Mouse (Mus musculus) frontal cortex, postnatal 25 days (tissue): Measurements from ENCODE around the gene Celf3.

Experiments used
- DNase-seq, 2 experiments: peaks; one replicate each; pipeline ENCODE4 v3.0.0; 2022; ENCODE audit warnings: low spot score in 2 of 2

Celf3 gene

DNA sequence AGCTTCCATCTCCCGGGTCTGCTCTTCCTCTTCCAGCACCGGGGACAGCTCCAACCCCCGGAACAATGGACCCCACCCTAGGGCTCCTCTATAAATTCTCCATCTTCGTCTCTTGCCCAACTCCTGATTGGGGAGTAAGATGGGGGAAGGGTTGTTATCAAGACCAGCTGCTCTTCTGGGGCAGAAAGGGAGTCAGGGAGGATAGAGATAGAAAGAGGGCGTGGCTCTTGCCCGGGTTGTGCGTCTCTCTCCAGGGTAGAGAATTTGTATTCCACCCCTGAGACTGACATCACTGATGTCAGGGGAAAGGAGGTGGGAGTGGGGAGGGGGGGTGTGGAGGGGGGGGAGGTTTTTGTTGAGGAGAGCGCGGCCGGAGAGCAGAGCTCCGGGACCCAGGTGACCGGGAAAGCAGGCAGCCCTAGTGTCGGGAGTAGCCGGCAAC is at the start of gene Celf3:
Gene Celf3 (plus strand): TSS at position 315 of the 442 bp plus-strand sequence.
- no peak for DNase-seq

DNA sequence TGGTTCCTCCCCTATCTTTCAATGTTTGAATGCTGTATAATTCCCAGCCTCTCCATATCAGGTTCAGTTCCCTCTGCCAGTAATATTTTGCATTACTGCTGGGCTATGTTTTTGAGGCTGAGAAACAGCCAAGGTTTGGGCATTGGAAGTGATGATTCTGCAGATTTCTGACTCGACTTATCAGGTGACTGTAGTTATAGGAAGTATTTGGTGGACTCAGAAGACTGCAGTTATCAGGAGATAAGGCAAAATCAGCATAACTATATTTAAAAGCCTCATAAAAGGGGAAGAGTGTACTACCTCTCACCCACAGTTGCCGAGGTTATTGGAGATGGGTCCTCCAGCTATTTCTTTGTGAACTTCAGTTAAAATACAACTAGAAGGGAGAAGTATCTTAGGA is 47.1 kb upstream of the Celf3 start:
- no peak for DNase-seq

DNA sequence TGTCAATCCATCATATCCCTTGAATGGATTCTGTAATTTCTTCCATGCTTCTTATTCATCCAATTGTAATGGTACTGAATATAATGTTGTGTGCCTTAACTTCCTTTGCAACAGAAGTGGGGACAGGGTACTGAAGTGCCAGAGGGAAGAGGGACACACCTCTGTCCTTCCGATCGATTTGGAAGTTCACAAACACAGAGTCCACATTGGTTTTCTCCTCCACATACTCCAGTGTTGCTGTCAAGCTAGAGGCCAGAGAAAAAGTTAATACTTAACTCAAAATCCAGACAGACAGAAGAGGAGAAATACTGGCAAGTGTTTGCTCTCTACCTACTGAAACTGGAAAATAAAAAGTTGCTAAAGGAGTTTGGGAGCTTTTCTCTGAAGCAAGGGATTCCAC is 43.8 kb upstream of the Celf3 start:
- no peak for DNase-seq

DNA sequence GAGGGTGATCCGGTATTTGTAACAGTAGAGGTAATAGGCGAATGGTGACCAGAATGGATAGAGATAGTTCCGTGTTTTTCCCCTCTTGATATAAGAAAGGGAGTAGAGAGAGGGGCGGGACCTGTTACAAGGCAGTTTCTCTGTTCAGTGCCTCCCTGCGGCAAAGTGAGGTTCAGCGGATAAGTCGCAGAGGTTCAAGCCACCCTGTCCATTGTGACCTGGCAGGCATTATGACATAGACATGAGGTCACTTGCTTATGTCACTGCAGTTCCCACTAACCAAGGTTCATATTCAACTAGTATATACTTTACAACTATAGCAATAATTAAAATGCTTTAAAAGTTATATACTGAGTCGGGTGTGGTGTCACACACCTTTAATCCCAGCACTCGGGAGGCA is 41.7 kb upstream of the Celf3 start:
- no peak for DNase-seq

DNA sequence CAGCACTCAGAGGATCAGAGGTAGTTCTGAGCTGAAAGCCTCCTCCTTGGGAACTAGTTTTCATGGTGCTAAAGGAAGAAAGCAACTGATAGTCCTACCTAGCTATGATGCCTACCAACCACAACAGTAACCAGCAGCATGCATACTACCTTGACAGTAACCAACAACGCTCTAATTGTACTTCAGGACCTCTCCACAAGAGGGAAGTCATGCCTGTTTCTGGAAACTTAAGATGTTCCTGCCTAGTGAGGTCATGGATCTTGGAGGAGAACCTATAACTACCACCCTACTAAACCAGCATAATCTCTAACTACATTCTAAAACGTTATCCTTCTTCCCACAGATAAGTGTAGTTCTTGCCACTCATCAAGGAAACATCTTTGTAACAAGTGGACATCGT is 36.9 kb upstream of the Celf3 start:
- DNase-seq = no peak

DNA sequence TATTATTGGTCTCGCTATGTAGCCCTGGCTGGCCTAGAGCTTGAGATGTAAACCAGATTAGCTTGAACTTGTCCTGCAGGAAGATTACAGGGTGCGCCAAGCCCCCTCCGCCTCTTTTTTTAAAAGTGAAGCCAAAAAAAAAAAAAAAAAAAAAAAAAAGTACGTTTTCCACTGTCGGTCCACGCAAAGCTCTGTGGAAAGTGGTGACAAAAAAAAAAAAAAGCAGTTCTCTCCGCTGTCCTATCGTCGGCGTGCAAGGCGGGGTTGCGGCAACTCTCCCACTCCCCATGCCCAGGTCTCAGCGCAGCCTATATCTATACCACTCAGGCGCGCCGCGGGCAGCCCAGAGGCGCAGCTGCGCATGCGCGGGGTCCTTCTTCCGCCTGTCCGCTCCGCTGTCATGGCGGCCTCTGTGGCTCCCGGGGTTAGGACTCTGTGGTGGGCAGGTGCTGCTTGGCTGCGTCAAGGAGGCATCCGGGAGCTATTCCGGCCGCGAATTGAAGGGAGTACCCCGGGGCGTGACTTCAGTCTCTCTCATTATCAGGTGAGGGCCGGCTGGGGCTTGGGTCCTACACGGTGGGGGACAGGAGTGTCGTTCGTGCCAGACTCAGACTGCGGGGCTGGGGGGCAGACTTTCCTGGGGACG is 35.0 kb upstream of the Celf3 start, which contains the start of gene Mrpl9:
Gene Mrpl9 (plus strand): TSS at position 368 of the 646 bp plus-strand sequence.
- DNase-seq = peak; percentile 89 to 97

DNA sequence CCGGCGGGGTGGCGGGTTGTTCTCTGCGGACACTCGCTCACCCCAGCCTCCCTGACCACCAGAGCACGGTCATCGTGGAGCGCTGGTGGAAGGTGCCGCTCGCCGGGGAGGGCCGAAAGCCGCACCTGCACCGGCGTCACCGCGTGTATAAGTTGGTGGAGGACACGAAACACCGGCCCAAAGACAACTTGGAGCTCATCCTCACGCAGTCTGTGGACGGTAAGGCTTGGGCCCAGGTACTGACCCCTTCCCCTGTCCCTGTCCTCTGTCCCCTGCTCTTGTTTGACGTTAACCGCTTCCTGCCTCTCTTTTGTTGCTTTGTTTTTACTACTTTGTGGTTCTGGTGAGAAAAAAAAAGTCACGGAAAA is 34.5 kb upstream of the Celf3 start, which contains the start of gene Oaz3:
Gene Oaz3 (minus strand): TSS at position 319 of the 368 bp plus-strand sequence.
- no peak for DNase-seq

DNA sequence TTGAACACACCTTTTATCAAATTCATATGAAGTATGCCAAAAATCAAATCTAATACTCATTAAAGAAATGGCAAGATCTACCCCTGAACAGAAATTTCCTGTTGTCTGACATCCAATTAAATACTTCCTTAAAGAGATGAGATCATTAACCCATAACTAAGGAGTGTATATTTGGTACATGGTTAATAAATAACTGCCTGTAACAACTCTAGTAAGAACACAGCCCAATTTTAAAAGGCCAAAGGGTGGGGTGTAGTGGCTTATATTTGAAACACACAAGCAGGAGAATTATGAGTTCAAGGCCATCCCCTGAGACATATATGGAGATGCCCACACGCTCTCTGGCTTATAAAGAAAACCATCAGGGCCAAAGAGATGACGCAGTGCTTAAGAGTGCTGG is 28.7 kb upstream of the Celf3 start:
- DNase-seq = no peak

DNA sequence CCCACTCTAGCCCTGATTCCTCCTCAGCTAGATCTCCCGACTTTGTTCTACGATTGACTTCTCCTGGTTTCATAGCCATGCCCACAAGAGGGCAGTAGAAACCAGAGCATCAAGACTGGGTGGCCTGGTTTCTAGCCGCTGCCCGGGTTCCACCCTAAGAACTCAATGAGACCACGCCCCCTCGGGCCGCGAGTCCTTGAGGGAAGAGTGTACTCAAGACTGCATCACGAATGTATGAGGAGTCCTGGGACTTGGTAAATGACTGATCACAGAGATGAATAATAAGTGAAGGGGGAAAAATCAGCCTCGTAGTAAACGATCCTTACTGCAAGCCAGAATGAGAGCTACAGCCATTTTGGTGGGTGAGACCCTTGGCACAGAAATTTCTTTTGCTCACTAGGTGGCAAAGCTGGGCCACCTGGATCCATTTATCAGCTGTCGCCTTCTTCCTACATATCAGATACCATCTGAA is 21.5 kb upstream of the Celf3 start:
- peak in 1 of 2 experiments; percentile 80 for DNase-seq

DNA sequence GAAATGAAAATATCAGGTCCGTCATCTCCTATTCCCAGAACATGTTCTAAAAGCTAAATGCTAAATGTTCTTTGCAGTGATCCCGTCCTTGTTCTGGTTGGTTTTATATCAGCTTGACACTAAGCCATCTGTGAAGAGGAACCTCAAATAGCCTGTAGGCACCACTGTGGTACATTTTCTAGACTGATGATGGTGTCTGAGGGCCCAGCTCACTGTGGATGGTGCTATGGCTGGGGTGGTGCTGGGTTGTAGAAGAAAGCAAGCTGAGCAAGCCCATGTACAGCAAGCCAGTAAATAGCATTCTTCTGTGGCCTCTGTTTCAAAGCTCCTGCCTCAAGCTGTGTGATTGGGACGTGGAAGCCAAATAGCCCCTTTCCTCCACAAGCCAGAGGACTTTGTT is 21.0 kb upstream of the Celf3 start:
- no peak for DNase-seq

DNA sequence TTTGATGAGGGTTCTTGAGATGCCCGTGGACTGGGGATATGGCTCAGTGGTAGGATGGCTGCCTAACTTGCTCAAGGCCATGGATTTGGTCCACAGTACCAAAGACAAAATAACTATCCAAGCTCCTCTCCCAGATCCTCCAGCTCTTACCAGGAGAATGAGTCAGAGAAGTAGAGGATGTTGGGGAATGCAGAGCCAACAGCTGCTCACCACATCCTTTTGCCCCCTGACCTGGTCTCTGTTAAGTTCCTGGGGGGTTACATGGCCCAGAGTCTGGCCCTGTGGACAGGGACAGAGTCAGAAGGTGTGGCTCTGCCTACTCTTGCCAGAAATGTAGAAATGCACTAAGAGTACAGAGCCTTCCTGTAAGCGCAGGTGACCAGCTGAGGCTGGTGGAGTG is 18.3 kb upstream of the Celf3 start:
- DNase-seq = no peak

DNA sequence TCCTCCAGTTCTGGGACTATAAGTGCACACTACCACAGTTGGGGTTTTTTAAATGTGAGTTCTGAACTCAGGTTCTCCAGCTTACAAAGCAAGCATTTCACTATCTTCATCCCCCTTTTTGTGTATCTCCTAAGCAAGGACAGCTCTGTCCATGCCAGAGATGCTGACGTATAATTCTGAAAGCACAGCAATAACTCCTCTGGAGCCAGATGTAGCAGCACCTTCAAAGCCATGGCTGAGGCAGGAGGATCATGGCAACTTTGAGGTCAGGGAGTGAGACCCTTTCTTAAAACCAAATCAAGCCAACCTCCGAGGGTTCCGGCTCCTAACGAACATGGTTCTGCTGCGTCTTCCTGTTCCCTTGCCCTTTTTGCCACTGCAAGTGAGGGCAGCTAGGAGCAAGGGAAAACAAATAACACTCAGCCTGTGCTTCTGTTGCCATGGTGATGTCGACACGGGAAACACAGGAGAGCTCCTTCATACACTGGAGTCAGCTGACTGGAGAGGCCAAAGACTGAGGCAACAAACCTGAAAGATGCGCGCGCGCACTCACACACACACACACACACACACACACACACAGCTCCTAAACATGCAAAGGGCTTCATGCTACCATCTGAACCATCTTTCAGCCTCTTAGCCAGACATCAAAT is 14.0 kb upstream of the Celf3 start:
- DNase-seq = peak in 1 of 2 experiments; percentile 11

DNA sequence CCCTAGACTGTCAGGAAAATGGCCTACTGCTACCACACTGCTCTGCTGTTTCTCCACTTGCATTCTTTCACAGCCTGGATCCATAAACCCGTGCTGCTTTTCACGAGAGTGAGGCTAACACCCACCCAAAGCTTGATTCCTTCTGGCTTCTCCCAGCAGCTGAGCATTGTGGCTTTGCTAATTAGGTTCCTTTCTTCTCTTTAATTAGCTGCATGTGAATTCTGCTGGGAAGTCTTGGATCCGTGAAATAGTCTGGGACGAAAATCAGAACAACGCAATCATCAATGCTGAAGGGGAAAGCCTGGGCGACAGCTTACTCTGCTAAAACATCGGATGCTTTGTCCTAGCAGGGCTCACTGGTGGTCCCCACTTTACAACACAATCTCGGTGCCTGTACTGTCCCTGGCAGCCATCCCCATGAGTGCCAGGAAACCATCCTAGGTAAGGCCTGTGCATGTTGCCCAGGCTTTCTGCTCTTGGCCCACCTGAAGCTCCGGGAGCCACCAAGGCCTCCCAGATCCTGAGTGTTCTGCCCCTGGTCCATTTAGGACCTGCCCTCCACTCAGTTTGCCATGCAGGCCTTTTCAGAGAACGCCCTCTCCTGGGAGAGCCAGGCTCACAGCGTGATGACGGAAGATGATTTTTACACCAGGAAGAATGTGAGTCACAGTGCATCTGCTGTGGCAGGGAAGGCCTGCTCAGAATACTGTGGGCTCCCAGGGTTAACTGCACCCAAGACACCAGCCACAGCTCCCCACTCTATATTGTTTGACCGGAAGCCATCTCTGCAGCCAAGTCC is 12.3 kb upstream of the Celf3 start:
- peak in 1 of 2 experiments; percentile 49 for DNase-seq

DNA sequence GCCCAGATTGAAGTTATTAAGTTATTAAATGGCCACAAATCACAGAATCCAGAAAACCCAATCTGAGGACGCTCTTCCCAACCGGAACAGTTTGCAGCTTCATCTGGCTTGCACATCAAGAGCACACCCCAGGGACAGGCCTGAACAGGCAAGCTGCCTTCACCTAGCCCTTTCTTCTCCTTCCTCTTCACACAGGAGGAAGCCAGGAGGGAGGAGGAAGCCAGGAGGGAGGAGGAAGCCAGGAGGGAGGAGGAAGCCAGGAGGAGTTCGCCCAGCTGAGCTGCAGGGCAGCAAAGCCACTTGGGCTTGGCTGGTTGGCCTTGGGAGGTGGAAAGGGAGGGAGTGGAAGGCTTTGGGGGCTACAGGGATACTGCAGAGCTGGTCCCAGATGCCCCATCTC is 9.2 kb upstream of the Celf3 start:
- DNase-seq = no peak

DNA sequence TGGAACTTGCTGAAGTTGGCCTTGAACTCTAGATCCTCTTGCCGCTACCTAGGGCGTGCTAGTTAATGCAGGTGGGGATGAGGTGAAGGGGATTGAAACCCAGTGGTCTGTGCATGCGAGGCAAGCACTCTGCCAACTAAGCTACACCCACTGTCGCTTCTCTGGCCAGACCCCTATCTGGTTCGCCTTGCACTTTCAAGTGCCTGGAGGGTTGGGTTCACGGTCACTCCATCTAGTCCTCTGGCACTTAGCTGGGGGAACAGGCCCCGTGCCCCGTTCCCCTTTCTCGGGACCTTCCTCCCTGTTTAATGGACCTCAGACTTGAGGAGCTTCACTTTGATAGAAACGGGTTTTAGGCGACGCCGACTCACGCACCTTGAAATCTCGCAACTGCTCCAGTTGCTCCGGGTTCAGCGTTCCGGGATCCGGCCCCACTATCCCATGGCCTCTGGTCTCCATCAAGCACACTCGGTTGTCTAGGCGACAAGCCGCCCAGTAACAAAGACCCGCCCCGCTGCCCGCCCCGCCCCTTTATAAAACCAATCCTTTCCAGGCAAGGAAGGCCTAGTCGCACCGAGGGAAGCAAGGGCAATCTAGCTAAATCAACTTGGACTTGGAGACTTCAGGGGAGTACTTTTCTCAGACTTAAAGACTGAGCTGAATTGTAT is 5.5 kb upstream of the Celf3 start:
- no peak for DNase-seq

DNA sequence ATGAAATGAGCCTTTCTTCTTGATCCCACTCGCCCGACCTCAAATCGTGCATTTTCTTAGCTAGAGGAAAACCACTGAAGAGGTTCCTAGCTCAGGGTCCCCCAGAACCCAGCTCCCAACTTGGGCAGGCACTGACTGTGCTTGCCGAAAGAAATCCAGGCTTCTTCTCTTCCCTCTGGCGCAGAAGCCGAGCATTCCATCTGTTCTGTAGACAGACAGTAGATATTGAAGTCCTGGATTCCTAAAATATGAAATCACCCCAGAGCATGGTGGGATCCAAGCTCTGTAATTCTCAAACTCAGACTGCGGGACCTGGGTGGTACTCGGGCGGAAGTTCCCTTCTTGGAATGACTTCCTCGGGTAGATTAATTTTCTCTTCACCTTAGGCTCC is 5.0 kb upstream of the Celf3 start:
- DNase-seq = no peak

DNA sequence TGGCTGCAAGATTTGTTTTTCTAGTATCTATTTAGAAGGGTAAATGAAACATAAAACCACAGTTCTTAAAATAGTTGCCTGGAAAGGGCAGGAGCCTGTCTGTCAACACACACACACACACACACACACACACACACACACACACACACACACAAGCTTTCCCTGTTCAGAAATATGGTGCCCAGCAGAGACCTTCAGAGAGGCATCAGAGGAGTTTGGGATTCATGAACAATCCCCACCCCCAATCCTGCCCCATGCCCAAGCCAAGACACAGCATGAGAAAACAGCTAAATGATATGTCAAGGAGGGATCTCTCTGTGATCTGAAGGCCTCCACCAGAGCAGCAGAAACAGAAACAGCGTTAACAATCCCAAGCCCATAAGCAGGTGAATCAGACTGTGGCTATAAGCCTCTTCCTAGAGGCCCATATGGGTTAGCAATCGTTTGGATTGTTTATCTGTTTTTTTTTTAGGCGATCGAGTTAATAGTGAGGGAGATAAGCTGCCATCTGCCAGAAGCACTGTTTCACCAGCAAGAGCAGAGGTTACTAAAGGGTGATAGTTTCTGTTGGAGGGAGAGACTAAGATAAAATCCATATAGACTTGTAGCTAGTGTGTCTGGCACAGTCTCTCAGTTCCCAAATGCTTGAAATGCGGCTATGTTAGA is 4.4 kb upstream of the Celf3 start:
- DNase-seq = no peak

DNA sequence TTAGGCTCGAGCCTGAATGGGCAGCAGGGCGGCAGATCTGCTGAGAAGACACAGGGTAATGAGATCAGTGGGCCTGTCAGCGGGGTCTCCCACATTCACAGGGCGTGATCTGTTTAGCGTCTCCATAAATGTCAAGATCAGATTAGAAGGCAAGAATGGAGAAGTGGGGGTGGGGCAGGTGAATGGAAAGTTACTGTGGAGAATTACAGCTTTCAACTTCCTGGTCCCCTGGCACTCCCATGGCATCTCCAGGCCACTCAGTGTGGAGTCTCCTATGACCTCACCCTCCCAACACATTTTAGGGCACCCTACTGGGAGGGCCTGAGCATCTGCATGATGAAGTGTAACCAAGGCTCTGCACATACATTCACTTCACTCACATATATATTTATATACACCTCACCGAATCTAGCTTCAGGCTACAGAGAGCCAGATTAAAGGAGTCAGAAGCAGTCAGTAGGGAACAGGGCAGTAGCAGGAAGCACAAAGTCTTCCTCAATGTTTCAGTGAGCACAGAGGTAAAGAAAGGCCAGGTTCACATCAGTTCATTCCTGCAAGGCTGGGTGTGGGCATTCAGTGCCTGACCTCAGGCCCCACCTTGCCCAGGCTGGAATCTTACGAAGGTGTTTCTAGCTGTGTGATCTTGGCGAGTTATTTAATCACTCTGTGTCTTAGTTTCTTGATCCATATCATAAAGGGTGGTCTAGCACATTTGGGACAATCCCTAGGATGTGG is 1.6 kb upstream of the Celf3 start:
- DNase-seq = no peak

DNA sequence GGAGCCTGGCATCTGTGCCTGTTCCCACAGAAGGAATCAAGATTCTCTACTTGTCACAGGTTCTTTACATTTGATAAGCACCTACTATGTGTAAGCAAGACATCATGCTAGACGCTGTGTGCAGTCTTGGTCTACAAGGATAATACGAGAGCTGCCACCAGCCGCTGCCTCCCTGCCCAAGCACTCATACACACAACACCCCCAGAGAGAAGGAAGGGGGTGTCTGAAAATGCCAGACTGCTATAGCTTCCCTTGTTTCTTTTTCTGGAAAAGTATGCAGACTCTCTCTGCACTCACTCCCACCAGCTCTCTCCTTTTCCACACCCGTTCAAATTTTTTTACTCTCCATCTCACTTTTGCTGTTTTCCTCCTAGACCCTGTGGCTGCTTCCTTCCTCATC is 651 bp upstream of the Celf3 start:
- peak in 1 of 2 experiments; percentile 29 for DNase-seq

DNA sequence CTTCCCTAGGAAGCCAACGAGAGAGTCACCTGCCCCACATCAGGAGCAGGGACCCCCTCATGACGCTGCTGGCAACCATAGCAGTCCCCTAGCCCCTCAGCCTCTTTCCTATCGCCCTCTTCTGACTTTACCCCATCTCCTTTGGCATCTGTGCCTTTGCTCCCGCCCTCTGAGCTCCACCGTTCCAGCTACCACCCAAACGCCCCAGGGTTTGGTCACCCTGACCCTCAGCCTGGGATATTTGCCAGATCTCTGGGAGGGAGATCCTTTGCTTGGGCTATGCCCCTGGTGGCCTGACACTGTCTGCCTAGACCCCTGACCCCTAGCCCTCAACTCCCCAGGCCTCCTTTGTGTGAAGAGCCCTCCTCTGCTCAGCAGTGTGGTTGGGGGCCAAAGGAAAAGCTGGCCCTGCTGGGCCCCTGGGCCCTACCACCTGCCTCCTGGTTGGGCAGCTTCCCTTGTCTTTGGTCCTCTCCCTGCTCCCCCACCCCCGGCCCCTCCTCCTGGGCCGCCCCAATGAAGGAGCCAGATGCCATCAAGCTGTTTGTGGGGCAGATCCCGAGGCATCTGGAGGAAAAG is 585 bp downstream of the Celf3 start:
- no peak for DNase-seq
